Mouse (Mus musculus) forebrain, embryonic 12.5 days (tissue): ENCODE results near the gene Atp1a2. TPM values are rescaled to one million over a fixed set of nuclear protein-coding genes. Genes with fewer than 3 reads are reported as not detected.

ENCODE experiments used
- ATAC-seq: fragments of 200-750 bp; cut with Nextera tagmentation; 2 replicates; pipeline ENCODE4 v1.8.0; 2017; ENCODE audit warnings: moderate TSS enrichment; ENCODE audit not compliant: low FRiP score
- H3K27ac ChIP-seq: fragments of 300-500 bp; sonication (generic); 2 replicates; pipeline ENCODE4 v1.5.1; 2016; ENCODE audit warnings: mild to moderate bottlenecking
- H3K27me3 ChIP-seq: fragments of 300-500 bp; sonication (generic); 2 replicates; pipeline ENCODE4 v1.6.1; 2016; ENCODE audit warnings: mild to moderate bottlenecking
- H3K36me3 ChIP-seq: fragments of 300-500 bp; sonication (generic); replicated peaks from 2 replicates; pipeline ENCODE4 v1.6.1; 2016; ENCODE audit warnings: mild to moderate bottlenecking
- H3K4me1 ChIP-seq: fragments of 300-500 bp; sonication (generic); 2 replicates; pipeline ENCODE4 v1.6.1; 2016
- H3K4me2 ChIP-seq: fragments of 300-500 bp; sonication (generic); 2 replicates; pipeline ENCODE4 v1.6.1; 2016; ENCODE audit warnings: mild to moderate bottlenecking, moderate library complexity
- H3K4me3 ChIP-seq: fragments of 300-500 bp; sonication (generic); replicated peaks from 2 replicates; pipeline ENCODE4 v1.5.1; 2016; ENCODE audit warnings: mild to moderate bottlenecking
- H3K9ac ChIP-seq: fragments of 300-500 bp; sonication (generic); 2 replicates; pipeline ENCODE4 v1.6.1; 2016; ENCODE audit warnings: mild to moderate bottlenecking
- H3K9me3 ChIP-seq: fragments of 300-500 bp; sonication (generic); 2 replicates; pipeline ENCODE4 v1.6.1; 2016
- WGBS: fragments of 180-500 bp; shearing (Covaris S2); methylation state at CpG from one replicate; pipeline ENCODE4 v1.1.7; 2016; 5-methylcytosine and 5-hydroxymethylcytosine counted together
- polyA plus RNA-seq: library from polyadenylated mRNA; unstranded; fragments of >200 nt; fragmentation: Nextera tagmentation; extraction: Ambion mirVana; gene quantifications from 2 replicates; pipeline ENCODE4 v1.2.1, GENCODE M21; 2016

Atp1a2 gene
- polyA plus RNA-seq, 1 experiment from 2014 or later, result 9.5 TPM

GRCm38 (mm10) chr1:172322725-172323124, 24.9 kb upstream of the Atp1a2 start:
- H3K9ac ChIP-seq, result peak overlapping the region; percentile 33; the same call in 1 of the 2 replicates

DNA sequence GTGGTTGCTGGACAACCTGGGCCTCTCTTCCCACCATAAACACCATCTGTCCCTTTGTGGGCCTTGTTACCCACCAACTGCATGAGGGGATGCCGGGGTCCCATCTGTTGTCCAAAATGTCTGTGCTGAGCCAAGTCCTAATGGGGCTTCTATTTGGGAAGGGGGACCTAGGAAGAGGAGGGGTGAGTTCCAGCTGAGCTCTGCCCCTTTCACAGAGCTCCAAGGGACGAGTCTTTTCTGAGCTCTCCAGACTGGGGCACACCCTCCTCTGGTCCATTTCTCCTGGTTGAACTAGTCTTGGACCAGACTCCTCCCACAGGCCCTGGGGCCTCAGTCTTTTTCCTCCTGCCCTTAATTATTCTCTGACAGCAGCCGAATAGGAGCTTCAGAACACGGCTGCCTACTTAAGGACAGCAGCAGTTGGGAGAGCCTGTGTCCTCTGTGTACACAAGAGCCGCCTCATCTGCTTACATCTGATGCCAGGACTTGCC, 22.1 kb upstream of the Atp1a2 start:
- H3K27me3 ChIP-seq, result peaks cover 5% of the 10 kb centered on the region; the same call in 1 of the 2 replicates
- no peak overlapping the region for H3K4me2 ChIP-seq
- no peak overlapping the region for H3K4me3 ChIP-seq
- 25% methylated on average over 5 of the region's 5 CpGs for WGBS
- peaks cover 80% of the 10 kb centered on the region for H3K4me1 ChIP-seq
- peaks cover 54% of the 10 kb centered on the region for H3K36me3 ChIP-seq
- H3K27ac ChIP-seq, result peak overlapping the region; percentile 75
- ATAC-seq, result peak; percentile 64
- H3K9me3 ChIP-seq, result no peaks in the 10 kb centered on the region
- no peak overlapping the region for H3K9ac ChIP-seq

More at GRCm38 (mm10) chr1:172322725-172323124, 24.9 kb upstream of the Atp1a2 start:
- H3K9me3 ChIP-seq, result no peaks in the 10 kb centered on the region
- H3K4me1 ChIP-seq, result peaks cover 68% of the 10 kb centered on the region
- H3K27ac ChIP-seq, result no peak overlapping the region
- peaks cover 37% of the 10 kb centered on the region for H3K36me3 ChIP-seq
- no peak overlapping the region for H3K4me2 ChIP-seq
- no peak overlapping the region for H3K4me3 ChIP-seq
- peaks cover 33% of the 10 kb centered on the region for H3K27me3 ChIP-seq
- WGBS, result 37% methylated on average over 13 of the region's 13 CpGs
- no peak for ATAC-seq

- H3K9ac ChIP-seq, result no peak overlapping the region
- H3K4me1 ChIP-seq, result peaks cover 83% of the 10 kb centered on the region
- no peak overlapping the region for H3K4me2 ChIP-seq
- H3K9me3 ChIP-seq, result no peaks in the 10 kb centered on the region
- H3K4me3 ChIP-seq, result no peak overlapping the region
- no peak for ATAC-seq
- H3K27ac ChIP-seq, result peak overlapping the region; percentile 75
- 84% methylated on average over 7 of the region's 7 CpGs for WGBS
- peaks cover 54% of the 10 kb centered on the region for H3K36me3 ChIP-seq
- 0 out of 2 replicates have a peak, but pooled peaks cover 3% of the 10 kb centered on the region for H3K27me3 ChIP-seq
Measured at GRCm38 (mm10) chr1:172319346-172319745, 21.5 kb upstream of the Atp1a2 start.

- ATAC-seq, result no peak
- H3K4me3 ChIP-seq, result no peak overlapping the region
- H3K9me3 ChIP-seq, result no peaks in the 10 kb centered on the region
- no peak overlapping the region for H3K4me2 ChIP-seq
- peaks cover 54% of the 10 kb centered on the region for H3K36me3 ChIP-seq
- WGBS, result 82% methylated on average over 18 of the region's 19 CpGs
- no peaks in the 10 kb centered on the region for H3K27me3 ChIP-seq
- peaks cover 84% of the 10 kb centered on the region for H3K4me1 ChIP-seq
- H3K9ac ChIP-seq, result peak overlapping the region; percentile 29; the same call in 1 of the 2 replicates
- H3K27ac ChIP-seq, result peak overlapping the region; percentile 75
Measured at GRCm38 (mm10) chr1:172318424-172319035, 20.7 kb upstream of the Atp1a2 start.

DNA sequence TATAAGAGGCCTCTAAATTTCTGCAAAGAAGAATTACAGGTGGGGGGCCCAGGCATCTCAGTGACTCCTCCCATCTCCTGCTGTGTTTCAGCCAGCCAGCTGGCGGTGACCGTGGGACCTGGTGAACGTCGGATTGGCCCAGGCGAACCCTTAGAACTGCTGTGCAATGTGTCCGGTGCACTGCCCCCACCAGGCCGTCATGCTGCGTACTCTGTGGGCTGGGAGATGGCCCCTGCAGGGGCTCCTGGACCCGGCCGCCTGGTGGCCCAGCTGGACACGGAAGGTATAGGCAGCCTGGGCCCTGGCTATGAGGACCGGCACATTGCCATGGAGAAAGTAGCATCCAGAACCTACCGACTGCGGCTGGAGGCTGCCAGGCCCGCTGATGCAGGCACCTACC, 20.1 kb upstream of the Atp1a2 start:
- Histone ChIP-seq H3K4me2 (no peak overlapping the region), H3K4me1 (peaks cover 84% of the 10 kb centered on the region), H3K9ac (0 out of 2 replicates have a peak overlapping the region, but pooled peaks have one; percentile 17), H3K27me3 (no peaks in the 10 kb centered on the region), H3K9me3 (no peaks in the 10 kb centered on the region), H3K4me3 (no peak overlapping the region), H3K36me3 (peaks cover 54% of the 10 kb centered on the region), H3K27ac (peak overlapping the region; percentile 75)
- no peak for ATAC-seq
- 50% methylated on average over 15 of the region's 15 CpGs for WGBS

GRCm38 (mm10) chr1:172317431-172317830, 19.6 kb upstream of the Atp1a2 start:
- H3K9me3 ChIP-seq, result no peaks in the 10 kb centered on the region
- H3K27me3 ChIP-seq, result no peaks in the 10 kb centered on the region
- whole genome bisulfite sequencing, result 67% methylated on average over 18 of the region's 18 CpGs
- no peak overlapping the region for H3K9ac ChIP-seq
- ATAC-seq, result no peak
- no peak overlapping the region for H3K4me2 ChIP-seq
- peaks cover 54% of the 10 kb centered on the region for H3K36me3 ChIP-seq
- peaks cover 84% of the 10 kb centered on the region for H3K4me1 ChIP-seq
- no peak overlapping the region for H3K4me3 ChIP-seq
- 0 out of 2 replicates have a peak overlapping the region, but pooled peaks have one; percentile 75 for H3K27ac ChIP-seq

GRCm38 (mm10) chr1:172314911-172315310, 17.0 kb upstream of the Atp1a2 start:
- Histone ChIP-seq H3K4me2 (peak overlapping the region; percentile 82), H3K36me3 (peaks cover 37% of the 10 kb centered on the region), H3K4me1 (peaks cover 86% of the 10 kb centered on the region), H3K9me3 (no peaks in the 10 kb centered on the region), H3K27me3 (no peaks in the 10 kb centered on the region), H3K9ac (peak overlapping the region; percentile 40; the same call in 1 of the 2 replicates), H3K27ac (peak overlapping the region; percentile 88), H3K4me3 (peak overlapping the region; percentile 83; the same call in 1 of the 2 replicates)
- WGBS, result 39% methylated on average over 3 of the region's 3 CpGs
- ATAC-seq, result peak; percentile 21

DNA sequence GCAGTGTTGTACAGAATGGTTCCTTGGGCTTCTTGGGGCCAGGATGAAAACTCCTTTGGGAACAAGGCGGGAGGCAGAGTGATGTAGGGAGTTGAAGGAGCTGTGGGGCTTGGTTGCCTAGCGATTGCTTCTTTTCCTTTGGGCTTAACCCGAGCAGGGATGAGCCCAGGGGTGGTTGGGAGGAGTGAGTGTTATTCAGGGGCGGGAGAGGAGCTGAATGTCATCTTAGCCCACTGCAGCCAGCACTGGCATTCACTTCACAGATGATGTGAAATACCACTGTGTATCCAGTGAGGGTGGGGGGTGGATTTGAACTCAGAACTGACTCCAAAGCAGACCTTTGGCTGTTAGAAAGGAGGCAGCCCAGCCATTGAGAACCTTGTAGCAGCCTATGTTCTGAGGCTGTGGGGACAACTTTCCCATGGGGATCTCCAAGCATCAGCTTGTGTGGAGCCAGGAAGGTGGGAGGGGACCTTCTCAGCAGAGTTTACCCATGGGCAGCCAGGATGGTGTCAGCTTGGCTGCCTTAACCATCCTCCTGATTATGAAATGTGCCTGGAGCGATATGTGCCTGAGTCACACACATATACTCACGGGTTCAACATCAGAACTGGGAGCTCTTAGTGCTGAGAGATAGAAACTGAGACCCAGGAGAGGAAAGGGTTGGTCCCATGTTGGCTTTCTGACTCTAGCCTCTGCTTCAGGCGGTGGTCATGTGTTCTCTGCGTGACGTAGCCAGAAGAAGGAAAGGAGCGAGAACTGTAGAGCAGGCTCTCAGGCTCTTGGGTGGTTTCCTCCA, 15.9 kb upstream of the Atp1a2 start:
- Histone ChIP-seq H3K4me3 (peak overlapping the region; percentile 83), H3K4me2 (peak overlapping the region; percentile 82), H3K4me1 (peaks cover 87% of the 10 kb centered on the region), H3K36me3 (peaks cover 28% of the 10 kb centered on the region), H3K9ac (peak overlapping the region; percentile 85), H3K27me3 (no peaks in the 10 kb centered on the region), H3K9me3 (no peaks in the 10 kb centered on the region), H3K27ac (peak overlapping the region; percentile 88)
- 64% methylated on average over 10 of the region's 10 CpGs for WGBS
- ATAC-seq, result no peak

GRCm38 (mm10) chr1:172312768-172313561, 15.1 kb upstream of the Atp1a2 start:
- WGBS, result 13% methylated on average over 16 of the region's 16 CpGs
- Histone ChIP-seq H3K9me3 (no peaks in the 10 kb centered on the region), H3K36me3 (peaks cover 19% of the 10 kb centered on the region), H3K4me3 (peak overlapping the region; percentile 83), H3K4me2 (peak overlapping the region; percentile 82), H3K27ac (peak overlapping the region; percentile 88), H3K9ac (peak overlapping the region; percentile 85), H3K4me1 (peaks cover 84% of the 10 kb centered on the region), H3K27me3 (no peaks in the 10 kb centered on the region)
- ATAC-seq, result no peak; the same call in 1 of the 2 replicates

- Histone ChIP-seq H3K4me3 (peak overlapping the region; percentile 83), H3K4me2 (peak overlapping the region; percentile 82), H3K4me1 (peaks cover 81% of the 10 kb centered on the region), H3K9ac (peak overlapping the region; percentile 85), H3K9me3 (no peaks in the 10 kb centered on the region), H3K27ac (peak overlapping the region; percentile 88), H3K36me3 (peaks cover 11% of the 10 kb centered on the region), H3K27me3 (no peaks in the 10 kb centered on the region)
- WGBS, result under 1% methylated on average over 37 of the region's 55 CpGs
- ATAC-seq, result peak; percentile 76
Measured at GRCm38 (mm10) chr1:172311921-172312767, 14.3 kb upstream of the Atp1a2 start.

- WGBS, result 9% methylated on average over 23 of the region's 23 CpGs
- Histone ChIP-seq H3K27ac (peak overlapping the region; percentile 88), H3K36me3 (peaks cover 5% of the 10 kb centered on the region; the same call in 1 of the 2 replicates), H3K27me3 (no peaks in the 10 kb centered on the region), H3K9me3 (no peaks in the 10 kb centered on the region), H3K4me2 (peak overlapping the region; percentile 82), H3K4me3 (peak overlapping the region; percentile 83), H3K4me1 (peaks cover 79% of the 10 kb centered on the region), H3K9ac (peak overlapping the region; percentile 85)
- no peak for ATAC-seq
Measured at GRCm38 (mm10) chr1:172311248-172311906, 13.5 kb upstream of the Atp1a2 start.
